Mouse (Mus musculus) MEL-GATA-1-ER (cell line): ENCODE measurements around the gene Vmn1r201.

Experiments
- DNase-seq: peaks from one replicate; pipeline ENCODE4 v3.0.0-alpha.2; 2012; ENCODE audit warnings: low read depth; ENCODE audit errors: extremely low read depth

The Vmn1r201 gene

DNA sequence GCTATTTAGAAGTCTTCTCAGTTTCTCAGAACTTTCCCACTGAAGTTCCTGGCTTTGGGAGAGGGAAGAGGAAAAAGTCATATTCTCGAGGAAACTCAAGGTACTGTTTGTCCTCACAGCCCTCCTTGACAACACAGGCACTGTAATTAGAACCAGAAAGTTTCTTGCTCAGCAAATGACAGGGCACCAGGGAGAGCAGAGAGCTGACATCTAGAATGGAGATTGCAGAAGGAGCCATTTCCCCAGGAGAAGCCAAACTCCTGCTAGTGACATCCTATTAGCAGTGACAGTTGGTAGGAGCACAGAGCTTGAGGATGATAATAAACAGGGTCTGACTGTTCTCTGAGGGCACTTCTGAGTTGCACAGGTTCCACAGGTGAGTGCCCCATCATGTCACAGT is at the start of gene Vmn1r201:
Gene Vmn1r201 (plus strand): TSS at position 301 of the 400 bp plus-strand sequence.
- DNase-seq: no peak

DNA sequence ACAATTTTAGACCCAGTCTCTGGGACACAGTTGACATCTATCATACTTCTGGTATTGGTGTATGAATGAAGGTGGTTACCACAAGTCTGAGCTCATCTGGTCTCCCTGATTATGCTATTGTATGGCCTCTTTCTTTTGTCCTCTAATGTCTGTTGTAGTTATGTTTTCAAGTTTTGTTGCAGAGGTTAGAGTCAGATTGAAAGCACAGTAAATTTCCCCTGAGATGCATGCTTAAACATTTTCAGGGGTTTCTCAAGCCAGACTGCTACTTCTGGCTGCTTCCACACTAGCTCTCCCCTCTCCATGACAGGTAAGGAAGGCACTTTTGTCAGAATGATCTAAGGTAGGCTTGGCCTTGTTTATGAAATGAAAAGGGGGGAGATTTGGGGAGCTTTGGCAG is 16.6 kb upstream of the Vmn1r201 start:
- no peak for DNase-seq

DNA sequence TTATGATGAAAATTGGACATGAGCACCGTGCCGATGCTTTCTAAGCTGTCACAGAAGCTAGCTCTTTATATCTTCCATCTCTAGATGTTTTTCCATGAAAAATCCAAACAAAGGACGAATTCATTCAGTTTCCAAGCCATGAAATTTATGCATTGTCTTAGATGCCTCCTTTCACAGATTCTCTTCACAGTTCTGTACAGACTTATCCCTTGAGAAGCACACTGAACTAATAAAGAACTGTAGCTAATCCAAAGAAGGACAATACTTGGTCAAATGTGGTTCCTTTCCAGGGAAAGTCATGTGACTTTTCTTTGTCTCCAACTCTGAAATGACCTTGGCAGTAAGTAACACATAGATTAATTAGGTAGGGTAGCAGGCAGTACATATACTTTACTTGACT is 30.7 kb downstream of the Vmn1r201 start:
- no peak for DNase-seq

DNA sequence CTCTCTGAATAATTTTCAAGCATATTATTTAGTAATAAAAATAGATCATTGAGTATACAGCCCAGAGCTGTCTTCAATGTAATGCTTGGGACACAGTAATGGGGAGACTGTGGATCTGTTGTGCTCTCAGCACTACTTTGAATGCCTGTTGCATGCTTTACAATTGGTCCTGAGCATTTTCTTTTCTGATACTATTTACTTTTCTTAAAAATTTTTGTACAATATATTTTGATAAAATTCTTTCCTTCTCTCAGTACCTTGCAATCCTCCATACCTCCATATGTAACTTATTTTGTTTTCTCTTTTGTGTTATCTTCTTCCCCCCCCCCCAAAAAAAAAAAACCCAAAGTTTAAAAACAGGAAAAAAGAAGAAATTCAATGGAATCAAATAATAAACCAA is 33.6 kb downstream of the Vmn1r201 start, which contains the start of gene Vmn1r202:
Gene Vmn1r202 (minus strand): TSS at position 101 of the 400 bp plus-strand sequence.
- no peak for DNase-seq

DNA sequence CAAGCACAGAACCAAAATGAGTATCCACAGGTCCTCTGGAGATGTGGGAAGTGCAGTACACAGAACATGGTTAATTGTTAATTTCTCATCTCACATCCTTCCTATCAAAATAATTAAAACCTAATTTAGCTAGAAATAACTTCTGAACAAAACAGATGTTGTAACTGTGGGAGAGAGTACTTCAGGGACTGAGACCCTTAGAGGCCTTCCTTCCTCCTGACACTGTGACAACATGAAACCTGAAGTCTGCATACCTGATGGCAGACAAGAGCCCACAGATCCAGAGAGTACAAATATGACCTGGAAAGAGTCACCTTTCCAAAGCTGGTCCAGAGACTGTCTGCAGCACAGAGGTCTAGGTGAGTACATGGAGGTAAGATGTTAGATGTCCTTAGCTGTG is 46.1 kb downstream of the Vmn1r201 start, which contains the start of gene Vmn1r203:
Gene Vmn1r203 (plus strand): TSS at position 301 of the 400 bp plus-strand sequence.
- no peak for DNase-seq
